Mouse (Mus musculus): ENCODE measurements around the gene Numa1. TPM values are rescaled to one million over a fixed set of nuclear protein-coding genes. Genes with fewer than 3 reads are reported as not detected.

The Numa1 gene
- polyA plus RNA-seq (2015; fragmentation: Nextera tagmentation; extraction: Ambion mirVana), result 46.2 and 50.1 TPM in 2 replicates

DNA sequence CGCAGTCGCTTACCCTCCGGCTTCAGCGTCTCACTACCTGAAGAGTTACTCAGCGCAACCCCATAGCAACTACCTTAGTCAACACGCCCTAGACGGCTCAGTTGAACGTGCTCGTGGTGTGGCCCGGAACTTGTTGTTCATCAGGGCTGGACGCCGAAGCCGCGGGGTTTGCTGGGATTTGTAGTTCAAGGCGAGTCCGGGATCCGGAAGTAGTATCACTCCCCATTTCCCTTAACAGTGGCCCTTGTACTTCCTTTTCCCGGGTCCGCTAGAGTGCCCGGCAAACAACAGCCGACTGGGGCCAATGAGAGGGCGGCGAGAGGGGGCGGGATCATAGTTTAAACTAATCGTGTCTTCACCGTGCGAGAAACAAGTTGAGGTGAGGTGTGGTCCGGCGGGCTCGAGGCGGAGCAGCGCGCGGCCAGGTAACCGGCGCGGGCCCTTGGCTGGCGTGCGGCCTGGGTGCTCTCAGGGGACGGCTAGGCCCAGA, at the start of gene Numa1, which contains the start of gene Lrrc51:
Gene Numa1, plus strand, starts transcription at position 361 of the 490 bp plus-strand sequence.
Gene Lrrc51, minus strand, starts transcription at position 145 of the 490 bp plus-strand sequence.
- peak; percentile 98 for ATAC-seq (ENCODE audit: low read depth)
- no peaks in the 10 kb centered on the region for H3K27me3 ChIP-seq
- peak within 1 kb of the TSS; percentile 75 for H3K4me3 ChIP-seq
- peaks cover 32% of the 10 kb centered on the region for H3K4me1 ChIP-seq (replicated peaks)
- peak within 1 kb of the TSS; percentile 81 for H3K9ac ChIP-seq
- no peaks in the 10 kb centered on the region for H3K9me3 ChIP-seq
- peak within 1 kb of the TSS; percentile 71 for H3K4me2 ChIP-seq
- H3K36me3 ChIP-seq, result no peaks in the 10 kb centered on the region
- H3K27ac ChIP-seq (replicated peaks), result peak within 1 kb of the TSS; percentile 71
- under 1% methylated on average over 38 of the region's 40 CpGs for WGBS

DNA sequence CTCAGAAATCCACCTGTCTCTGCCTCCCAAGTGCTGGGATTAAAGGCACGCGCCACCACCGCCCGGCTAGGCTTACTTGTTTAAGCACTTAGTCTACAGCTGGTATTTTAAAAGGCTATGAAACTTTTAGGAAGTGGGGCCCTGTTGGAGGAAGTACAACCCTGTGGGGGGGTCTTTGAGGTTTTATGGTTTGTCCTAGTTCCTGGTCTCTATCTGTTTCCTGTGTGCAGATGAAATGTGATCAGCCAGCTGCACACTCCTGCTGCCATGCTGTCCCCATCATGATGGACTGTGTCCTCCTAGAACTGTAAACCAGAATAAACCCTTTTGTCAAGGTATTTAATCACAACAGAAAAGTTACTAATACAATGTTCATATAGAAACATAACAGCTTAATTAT, 49.8 kb upstream of the Numa1 start:
- Histone ChIP-seq H3K4me2 (no peak overlapping the region), H3K4me1 (replicated peaks) (no peaks in the 10 kb centered on the region)
- 97% methylated on average over 4 of the region's 4 CpGs for WGBS

DNA sequence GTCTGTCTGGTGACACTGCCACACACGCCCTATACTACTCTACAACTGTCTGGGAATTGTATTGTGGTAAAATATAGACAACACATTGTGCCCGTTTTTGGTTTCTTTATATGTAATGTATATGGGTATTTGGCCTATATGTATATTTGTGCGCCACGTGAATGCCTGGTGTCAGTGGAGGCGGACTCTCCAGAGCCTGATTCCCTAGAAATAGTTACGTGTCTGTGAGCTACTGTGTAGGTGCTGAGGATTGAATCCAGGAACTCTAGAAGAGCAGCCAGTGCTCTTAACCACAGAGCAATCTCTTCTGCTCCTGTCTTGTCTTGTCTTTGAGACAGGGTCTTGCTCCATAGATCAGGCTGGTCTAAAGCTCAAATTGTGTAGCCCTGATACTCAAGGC, 47.6 kb upstream of the Numa1 start:
- Histone ChIP-seq H3K36me3 (no peaks in the 10 kb centered on the region), H3K9me3 (no peaks in the 10 kb centered on the region), H3K27me3 (no peaks in the 10 kb centered on the region), H3K4me2 (no peak overlapping the region), H3K4me3 (no peak overlapping the region), H3K9ac (no peak overlapping the region), H3K4me1 (replicated peaks) (no peaks in the 10 kb centered on the region), H3K27ac (replicated peaks) (no peak overlapping the region)
- 87% methylated on average over 6 of the region's 6 CpGs for WGBS
- ATAC-seq (ENCODE audit: low read depth), result no peak

More for the DNA sequence above, 49.8 kb upstream of the Numa1 start:
- Histone ChIP-seq H3K27me3 (no peaks in the 10 kb centered on the region), H3K4me3 (no peak overlapping the region), H3K9me3 (no peaks in the 10 kb centered on the region), H3K27ac (replicated peaks) (no peak overlapping the region), H3K9ac (no peak overlapping the region), H3K36me3 (no peaks in the 10 kb centered on the region)
- no peak for ATAC-seq (ENCODE audit: low read depth)

GRCm38 (mm10) chr7:101888460-101888859, 45.5 kb upstream of the Numa1 start:
- no peaks in the 10 kb centered on the region for H3K4me1 ChIP-seq (replicated peaks)

GRCm38 (mm10) chr7:101895695-101896094, 38.2 kb upstream of the Numa1 start:
- H3K4me1 ChIP-seq (replicated peaks), result peaks cover 16% of the 10 kb centered on the region
- peak overlapping the region; percentile 70 for H3K9ac ChIP-seq
- no peaks in the 10 kb centered on the region for H3K9me3 ChIP-seq
- 33% methylated on average over 9 of the region's 9 CpGs for WGBS
- H3K36me3 ChIP-seq, result 0 out of 2 replicates have a peak, but pooled peaks cover 5% of the 10 kb centered on the region
- H3K27ac ChIP-seq (replicated peaks), result peak overlapping the region; percentile 75
- peak overlapping the region; percentile 47 for H3K4me3 ChIP-seq
- H3K27me3 ChIP-seq, result 0 out of 2 replicates have a peak, but pooled peaks cover 4% of the 10 kb centered on the region
- peak overlapping the region; percentile 45 for H3K4me2 ChIP-seq
- ATAC-seq (ENCODE audit: low read depth), result no peak

More at GRCm38 (mm10) chr7:101888460-101888859, 45.5 kb upstream of the Numa1 start:
- no peak for ATAC-seq (ENCODE audit: low read depth)
- Histone ChIP-seq H3K27ac (replicated peaks) (no peak overlapping the region), H3K4me2 (no peak overlapping the region), H3K9me3 (no peaks in the 10 kb centered on the region), H3K27me3 (0 out of 2 replicates have a peak, but pooled peaks cover 4% of the 10 kb centered on the region), H3K36me3 (no peaks in the 10 kb centered on the region), H3K4me3 (no peak overlapping the region), H3K9ac (no peak overlapping the region)
- WGBS, result 84% methylated on average over 4 of the region's 4 CpGs

GRCm38 (mm10) chr7:101896104-101897066, 37.5 kb upstream of the Numa1 start:
- ATAC-seq (ENCODE audit: low read depth), result peak; percentile 98
- peaks cover 16% of the 10 kb centered on the region for H3K4me1 ChIP-seq (replicated peaks)
- H3K4me3 ChIP-seq, result peak overlapping the region; percentile 47
- peak overlapping the region; percentile 84 for H3K27ac ChIP-seq (replicated peaks)
- H3K27me3 ChIP-seq, result 0 out of 2 replicates have a peak, but pooled peaks cover 4% of the 10 kb centered on the region
- H3K9me3 ChIP-seq, result no peaks in the 10 kb centered on the region
- under 1% methylated on average over 57 of the region's 57 CpGs for WGBS
- peaks cover 12% of the 10 kb centered on the region for H3K36me3 ChIP-seq
- peak overlapping the region; percentile 70 for H3K9ac ChIP-seq
- peak overlapping the region; percentile 57 for H3K4me2 ChIP-seq

- WGBS, result 91% methylated on average over 16 of the region's 16 CpGs
- H3K27ac ChIP-seq (replicated peaks), result no peak overlapping the region
- H3K4me1 ChIP-seq (replicated peaks), result peaks cover 14% of the 10 kb centered on the region
- H3K9ac ChIP-seq, result no peak overlapping the region
- H3K36me3 ChIP-seq, result peaks cover 26% of the 10 kb centered on the region
- H3K4me3 ChIP-seq, result no peak overlapping the region
- no peaks in the 10 kb centered on the region for H3K9me3 ChIP-seq
- no peak overlapping the region for H3K4me2 ChIP-seq
- H3K27me3 ChIP-seq, result no peaks in the 10 kb centered on the region
- ATAC-seq (ENCODE audit: low read depth), result no peak
These were observed 33.4 kb upstream of the Numa1 start for GRCm38 (mm10) chr7:101900331-101901097.

GRCm38 (mm10) chr7:101901969-101902368, 31.9 kb upstream of the Numa1 start:
- 97% methylated on average over 10 of the region's 10 CpGs for WGBS
- Histone ChIP-seq H3K4me3 (no peak overlapping the region), H3K9me3 (no peaks in the 10 kb centered on the region), H3K36me3 (peaks cover 26% of the 10 kb centered on the region), H3K4me1 (replicated peaks) (peaks cover 21% of the 10 kb centered on the region), H3K9ac (no peak overlapping the region), H3K27me3 (no peaks in the 10 kb centered on the region), H3K27ac (replicated peaks) (no peak overlapping the region), H3K4me2 (no peak overlapping the region)
- no peak for ATAC-seq (ENCODE audit: low read depth)

- no peak overlapping the region for H3K9ac ChIP-seq
- H3K4me3 ChIP-seq, result no peak overlapping the region
- ATAC-seq (ENCODE audit: low read depth), result no peak
- no peaks in the 10 kb centered on the region for H3K9me3 ChIP-seq
- no peak overlapping the region for H3K27ac ChIP-seq (replicated peaks)
- peaks cover 26% of the 10 kb centered on the region for H3K36me3 ChIP-seq
- H3K4me1 ChIP-seq (replicated peaks), result peaks cover 25% of the 10 kb centered on the region
- H3K27me3 ChIP-seq, result no peaks in the 10 kb centered on the region
- H3K4me2 ChIP-seq, result no peak overlapping the region
These were observed 31.1 kb upstream of the Numa1 start for GRCm38 (mm10) chr7:101902846-101903245.

- Histone ChIP-seq H3K36me3 (peaks cover 35% of the 10 kb centered on the region), H3K4me1 (replicated peaks) (peaks cover 33% of the 10 kb centered on the region), H3K4me2 (peak within 1 kb of the TSS; percentile 75), H3K27me3 (no peaks in the 10 kb centered on the region), H3K9ac (peak within 1 kb of the TSS; percentile 91), H3K27ac (replicated peaks) (peak within 1 kb of the TSS; percentile 97), H3K4me3 (peak within 1 kb of the TSS; percentile 85), H3K9me3 (no peaks in the 10 kb centered on the region)
- under 1% methylated on average over 60 of the region's 61 CpGs for WGBS
- peak; percentile 97 for ATAC-seq (ENCODE audit: low read depth)
These were observed 28.2 kb upstream of the Numa1 start, which contains the start of gene Lamtor1 for GRCm38 (mm10) chr7:101905561-101906286. TSS of gene Lamtor1 (plus strand) at chr7:101905904.

DNA sequence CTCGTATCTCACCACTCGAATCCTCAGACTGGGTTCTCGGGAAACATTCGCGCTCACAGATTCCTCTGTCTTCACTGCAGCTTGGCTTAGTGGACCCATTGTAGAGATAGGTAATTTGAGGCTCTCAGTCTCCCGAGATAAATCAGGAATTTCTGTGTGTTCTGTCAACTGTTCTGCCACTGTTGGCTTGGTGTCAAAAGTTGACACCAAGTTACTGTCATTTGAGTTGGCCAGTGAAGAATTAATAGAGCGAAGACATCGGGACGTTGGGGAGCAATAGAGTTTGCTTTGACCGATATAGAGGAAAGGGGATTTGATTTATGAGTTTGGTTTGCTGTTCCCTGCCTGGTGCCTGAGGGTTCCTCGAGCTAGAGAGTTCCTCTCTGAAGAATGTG, 27.6 kb upstream of the Numa1 start, which contains the start of gene Tomt:
Gene Tomt, minus strand, starts transcription at position 73 of the 395 bp plus-strand sequence.
- 16% methylated on average over 11 of the region's 11 CpGs for WGBS

More for the DNA sequence above, 27.6 kb upstream of the Numa1 start, which contains the start of gene Tomt:
- Histone ChIP-seq H3K4me1 (replicated peaks) (peaks cover 33% of the 10 kb centered on the region), H3K4me3 (peak within 1 kb of the TSS; percentile 85), H3K27me3 (no peaks in the 10 kb centered on the region), H3K36me3 (peaks cover 36% of the 10 kb centered on the region), H3K9ac (peak within 1 kb of the TSS; percentile 91), H3K27ac (replicated peaks) (peak within 1 kb of the TSS; percentile 97), H3K9me3 (no peaks in the 10 kb centered on the region), H3K4me2 (peak within 1 kb of the TSS; percentile 75)
- ATAC-seq (ENCODE audit: low read depth), result no peak
